Mouse (Mus musculus): ENCODE measurements at regions not wholly inside any gene's neighbourhood (a gene's known extent, or its start where the extent isn't known, plus 50 kb on each side); places are given as distances from the start of the nearest gene placed in this dataset.

- Histone ChIP-seq H3K27me3 (ENCODE audit: insufficient read depth, low read length) (no peaks in the 10 kb centered on the region), H3K27ac (ENCODE audit: low read depth) (no peak overlapping the region), H3K4me3 (ENCODE audit: low read depth, low read length) (no peak overlapping the region), H3K9me3 (ENCODE audit: low read depth, low read length) (no peaks in the 10 kb centered on the region), H3K36me3 (ENCODE audit: insufficient read depth) (no peaks in the 10 kb centered on the region), H3K4me2 (no peak overlapping the region), H3K4me1 (ENCODE audit: insufficient read depth) (no peaks in the 10 kb centered on the region), H3K9ac (no peak overlapping the region)
- no peak for DNase-seq
- no peak for TF ChIP-seq CTCF (IDR thresholded peaks at IDR 0.05; ENCODE audit: low read depth)
- ATAC-seq (ENCODE audit: insufficient read depth), result no peak
- WGBS, result 86% methylated on average over 5 of the region's 5 CpGs
Measured at GRCm38 (mm10) chr7:129939266-129939665, 347.6 kb downstream of the Wdr11 start.

DNA sequence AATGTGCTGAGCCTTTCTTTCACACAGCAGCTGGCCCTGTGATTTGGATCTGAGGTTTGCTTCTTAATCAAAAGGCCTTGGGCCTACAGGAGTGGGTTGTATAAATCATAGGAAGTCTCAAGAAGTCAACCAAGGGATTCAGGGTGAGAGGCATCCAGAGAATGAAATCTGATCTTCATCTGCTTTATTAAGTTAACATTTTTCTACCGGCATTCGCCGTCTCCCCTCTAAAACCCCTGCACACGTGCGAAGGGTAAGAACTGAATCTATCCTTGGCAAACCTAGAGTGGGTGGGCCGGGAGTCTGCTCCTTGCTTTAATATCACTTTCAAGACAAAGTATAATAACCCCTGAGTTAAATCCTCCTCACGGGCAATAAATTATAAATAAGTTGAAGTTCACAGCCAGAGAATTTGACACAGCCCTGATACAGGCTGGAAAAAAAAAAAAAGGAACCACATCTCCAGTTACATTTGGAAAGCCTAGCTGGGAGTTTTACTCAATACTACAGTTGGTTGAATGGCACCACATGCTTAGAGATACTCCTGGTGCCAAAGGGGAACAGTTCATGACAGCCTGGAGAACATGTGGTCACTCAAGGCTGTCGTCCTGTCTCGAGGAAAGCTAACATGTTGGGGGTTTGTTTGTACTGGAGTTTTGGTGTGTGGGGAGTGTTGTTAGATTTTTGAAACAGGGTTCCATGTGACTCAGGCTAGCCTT is 349.8 kb downstream of the Wdr11 start:
- ATAC-seq (ENCODE audit: insufficient read depth) (no peak), DNase-seq (peak; percentile 42)
- 37% methylated on average over 9 of the region's 9 CpGs for WGBS

GRCm38 (mm10) chr7:129948613-129949110 is 357.0 kb downstream of the Wdr11 start:
- peak; percentile 36 for TF ChIP-seq CTCF (IDR thresholded peaks at IDR 0.05; ENCODE audit: low read depth)
- Histone ChIP-seq H3K4me3 (ENCODE audit: low read depth, low read length) (no peak overlapping the region), H3K4me1 (ENCODE audit: insufficient read depth) (no peaks in the 10 kb centered on the region), H3K27ac (ENCODE audit: low read depth) (no peak overlapping the region), H3K9ac (no peak overlapping the region), H3K27me3 (ENCODE audit: insufficient read depth, low read length) (no peaks in the 10 kb centered on the region), H3K36me3 (ENCODE audit: insufficient read depth) (no peaks in the 10 kb centered on the region), H3K9me3 (ENCODE audit: low read depth, low read length) (no peaks in the 10 kb centered on the region), H3K4me2 (no peak overlapping the region)
- WGBS, result 67% methylated on average over 8 of the region's 8 CpGs
- peak; percentile 15 for DNase-seq
- ATAC-seq (ENCODE audit: insufficient read depth), result no peak

More for the DNA sequence above, 349.8 kb downstream of the Wdr11 start:
- Histone ChIP-seq H3K4me1 (ENCODE audit: insufficient read depth) (no peaks in the 10 kb centered on the region), H3K9ac (no peak overlapping the region), H3K4me3 (ENCODE audit: low read depth, low read length) (no peak overlapping the region), H3K36me3 (ENCODE audit: insufficient read depth) (no peaks in the 10 kb centered on the region), H3K4me2 (no peak overlapping the region), H3K27ac (ENCODE audit: low read depth) (no peak overlapping the region), H3K27me3 (ENCODE audit: insufficient read depth, low read length) (no peaks in the 10 kb centered on the region), H3K9me3 (ENCODE audit: low read depth, low read length) (no peaks in the 10 kb centered on the region)
- TF ChIP-seq CTCF (IDR thresholded peaks at IDR 0.05; ENCODE audit: low read depth), result no peak

DNA sequence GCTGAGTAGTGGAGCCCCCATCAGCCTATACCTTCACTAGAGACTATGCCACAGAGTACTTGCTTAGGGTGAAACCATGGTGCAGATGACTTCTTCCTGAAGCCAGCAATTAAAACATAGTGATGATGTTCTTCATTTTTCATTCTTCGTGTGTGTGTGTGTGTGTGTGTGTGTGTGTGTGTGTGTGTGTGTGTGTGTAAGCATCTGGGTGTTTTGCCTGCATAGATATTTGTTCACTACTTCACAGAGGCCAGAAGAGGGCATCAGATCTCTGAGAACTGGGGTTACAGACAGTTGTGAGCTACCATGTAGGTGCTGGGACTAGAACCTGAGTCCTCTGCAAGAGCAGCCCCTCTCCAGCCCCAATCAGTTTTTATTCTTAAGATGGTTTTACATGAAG is 358.8 kb downstream of the Wdr11 start:
- no peak for DNase-seq
- Histone ChIP-seq H3K27ac (ENCODE audit: low read depth) (no peak overlapping the region), H3K4me2 (no peak overlapping the region), H3K36me3 (ENCODE audit: insufficient read depth) (no peaks in the 10 kb centered on the region), H3K4me1 (ENCODE audit: insufficient read depth) (no peaks in the 10 kb centered on the region), H3K9ac (no peak overlapping the region), H3K4me3 (ENCODE audit: low read depth, low read length) (no peak overlapping the region), H3K9me3 (ENCODE audit: low read depth, low read length) (no peaks in the 10 kb centered on the region), H3K27me3 (ENCODE audit: insufficient read depth, low read length) (no peaks in the 10 kb centered on the region)
- WGBS, result 79% methylated on average over 1 of the region's 1 CpGs
- TF ChIP-seq CTCF (IDR thresholded peaks at IDR 0.05; ENCODE audit: low read depth), result no peak
- ATAC-seq (ENCODE audit: insufficient read depth), result no peak

DNA sequence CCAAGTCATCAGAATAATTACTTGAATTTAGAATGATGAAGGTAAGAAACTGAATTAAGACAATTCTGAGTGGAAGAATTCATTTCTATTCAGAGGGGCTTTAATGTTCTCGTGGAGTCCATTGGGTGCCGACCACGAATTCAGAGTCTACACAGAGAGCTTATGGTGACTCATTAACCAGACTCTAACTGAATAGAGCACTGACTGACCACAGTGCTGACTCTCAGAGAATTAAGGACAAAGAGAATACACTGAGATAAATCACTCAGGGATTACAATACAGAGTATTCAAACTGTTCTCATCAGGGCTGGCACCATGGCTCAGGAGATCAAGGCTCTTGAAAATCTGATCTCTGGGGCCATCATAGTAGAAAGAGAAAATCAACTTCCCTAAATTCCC is 366.7 kb downstream of the Wdr11 start:
- Histone ChIP-seq H3K4me1 (ENCODE audit: insufficient read depth) (peaks cover 3% of the 10 kb centered on the region; the same call in 1 of the 2 replicates), H3K9ac (no peak overlapping the region), H3K4me2 (no peak overlapping the region), H3K9me3 (ENCODE audit: low read depth, low read length) (no peaks in the 10 kb centered on the region), H3K27ac (ENCODE audit: low read depth) (no peak overlapping the region), H3K36me3 (ENCODE audit: insufficient read depth) (no peaks in the 10 kb centered on the region), H3K27me3 (ENCODE audit: insufficient read depth, low read length) (no peaks in the 10 kb centered on the region), H3K4me3 (ENCODE audit: low read depth, low read length) (no peak overlapping the region)
- no peak for TF ChIP-seq CTCF (IDR thresholded peaks at IDR 0.05; ENCODE audit: low read depth)
- DNase-seq (no peak), ATAC-seq (ENCODE audit: insufficient read depth) (no peak)
- 57% methylated on average over 3 of the region's 3 CpGs for WGBS

- Histone ChIP-seq H3K9ac (no peak overlapping the region), H3K36me3 (ENCODE audit: insufficient read depth) (no peaks in the 10 kb centered on the region), H3K4me3 (ENCODE audit: low read depth, low read length) (no peak overlapping the region), H3K9me3 (ENCODE audit: low read depth, low read length) (no peaks in the 10 kb centered on the region), H3K4me1 (ENCODE audit: insufficient read depth) (peaks cover 20% of the 10 kb centered on the region), H3K27me3 (ENCODE audit: insufficient read depth, low read length) (no peaks in the 10 kb centered on the region), H3K4me2 (no peak overlapping the region), H3K27ac (ENCODE audit: low read depth) (no peak overlapping the region)
- 39% methylated on average over 12 of the region's 12 CpGs for WGBS
- ATAC-seq (ENCODE audit: insufficient read depth) (no peak), DNase-seq (no peak)
- TF ChIP-seq CTCF (IDR thresholded peaks at IDR 0.05; ENCODE audit: low read depth), result no peak
Measured at GRCm38 (mm10) chr7:129962575-129962974, 370.9 kb downstream of the Wdr11 start.

DNA sequence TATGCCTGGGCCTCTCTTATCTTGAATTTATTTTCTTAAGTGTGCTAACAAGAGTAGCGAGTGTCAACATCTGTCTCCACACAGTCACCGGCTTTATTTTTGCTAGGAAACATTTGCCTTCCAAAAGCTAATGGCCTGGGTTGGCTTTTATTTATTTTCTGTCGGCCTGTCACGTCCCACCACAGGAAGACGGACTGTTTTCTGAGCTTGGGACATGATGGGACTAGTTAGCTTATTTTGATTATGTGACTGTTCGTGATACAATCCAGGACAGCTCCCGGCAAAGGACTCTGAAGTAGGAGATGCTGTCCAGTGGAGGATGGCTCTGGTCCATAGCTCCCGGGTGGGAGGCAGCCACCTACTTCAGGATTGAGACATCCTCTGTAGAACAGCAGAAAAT is 372.5 kb downstream of the Wdr11 start:
- Histone ChIP-seq H3K4me2 (no peak overlapping the region), H3K27me3 (ENCODE audit: insufficient read depth, low read length) (no peaks in the 10 kb centered on the region), H3K4me1 (ENCODE audit: insufficient read depth) (peaks cover 20% of the 10 kb centered on the region), H3K4me3 (ENCODE audit: low read depth, low read length) (no peak overlapping the region), H3K27ac (ENCODE audit: low read depth) (peak overlapping the region; percentile 56), H3K36me3 (ENCODE audit: insufficient read depth) (no peaks in the 10 kb centered on the region), H3K9ac (no peak overlapping the region), H3K9me3 (ENCODE audit: low read depth, low read length) (no peaks in the 10 kb centered on the region)
- 6% methylated on average over 8 of the region's 8 CpGs for WGBS
- peak; percentile 84 for ATAC-seq (ENCODE audit: insufficient read depth)
- peak; percentile 79 for DNase-seq
- TF ChIP-seq CTCF (IDR thresholded peaks at IDR 0.05; ENCODE audit: low read depth), result no peak
